Mouse (Mus musculus): Measurements from ENCODE around the gene Anxa1.

Gene Anxa1

GRCm38 (mm10) chr19:20390455-20390994 is at the start of gene Anxa1:
Anxa1 (minus strand) TSS chr19:20390944.
- in situ Hi-C loops (cut with MboI; ENCODE audit: unreplicated experiment in 2 of 2), result no loop called here

GRCm38 (mm10) chr19:20437043-20437442 is 46.3 kb upstream of the Anxa1 start:
- in situ Hi-C loops (cut with MboI; ENCODE audit: unreplicated experiment in 2 of 2), result loop anchor here (5.0 to 10.0 kb wide), 2 partner anchors 75 to 328 kb away; no protein-coding TSS in a partner anchor

GRCm38 (mm10) chr19:20434541-20434940 is 43.8 kb upstream of the Anxa1 start:
- in situ Hi-C loops (cut with MboI; ENCODE audit: unreplicated experiment in 2 of 2), result loop anchor here (5.0 to 10.0 kb wide), 2 partner anchors 330 to 1128 kb away; no protein-coding TSS in a partner anchor

GRCm38 (mm10) chr19:20433966-20434365 is 43.2 kb upstream of the Anxa1 start:
- in situ Hi-C loops (cut with MboI; ENCODE audit: unreplicated experiment in 2 of 2), result loop anchor here (5.0 to 10.0 kb wide), 2 partner anchors 331 to 1128 kb away; no protein-coding TSS in a partner anchor

- in situ Hi-C loops (cut with MboI; ENCODE audit: unreplicated experiment in 2 of 2), result loop anchor here in 1 of 2 experiments (10.0 kb wide), 1 partner anchor 1138 kb away; no protein-coding TSS in a partner anchor
Measured at GRCm38 (mm10) chr19:20426443-20427161, 35.9 kb upstream of the Anxa1 start.

- in situ Hi-C loops (cut with MboI; ENCODE audit: unreplicated experiment in 2 of 2), result loop anchor here (25.0 kb wide), 4 partner anchors 851 to 1576 kb away; partner anchors contain the start of gene Zfand5 (in 1 of the 2)
Measured at GRCm38 (mm10) chr19:20411276-20411675, 20.5 kb upstream of the Anxa1 start.

- in situ Hi-C loops (cut with MboI; ENCODE audit: unreplicated experiment in 2 of 2), result loop anchor here (25.0 kb wide), 4 partner anchors 852 to 1577 kb away; partner anchors contain the start of gene Zfand5 (in 1 of the 2)
Measured at GRCm38 (mm10) chr19:20409541-20410528, 19.1 kb upstream of the Anxa1 start.

GRCm38 (mm10) chr19:20406475-20406874 is 15.7 kb upstream of the Anxa1 start:
- in situ Hi-C loops (cut with MboI; ENCODE audit: unreplicated experiment in 2 of 2), result loop anchor here (25.0 kb wide), 4 partner anchors 856 to 1581 kb away; partner anchors contain the start of gene Zfand5 (in 1 of the 2)

GRCm38 (mm10) chr19:20405015-20405414 is 14.3 kb upstream of the Anxa1 start:
- in situ Hi-C loops (cut with MboI; ENCODE audit: unreplicated experiment in 2 of 2), result loop anchor here (25.0 kb wide), 4 partner anchors 857 to 1582 kb away; partner anchors contain the start of gene Zfand5 (in 1 of the 2)

GRCm38 (mm10) chr19:20403740-20404139 is 13.0 kb upstream of the Anxa1 start:
- in situ Hi-C loops (cut with MboI; ENCODE audit: unreplicated experiment in 2 of 2), result loop anchor here (25.0 kb wide), 4 partner anchors 859 to 1584 kb away; partner anchors contain the start of gene Zfand5 (in 1 of the 2)

- in situ Hi-C loops (cut with MboI; ENCODE audit: unreplicated experiment in 2 of 2), result loop anchor here (25.0 kb wide), 4 partner anchors 859 to 1584 kb away; partner anchors contain the start of gene Zfand5 (in 1 of the 2)
Measured at GRCm38 (mm10) chr19:20403219-20403618, 12.5 kb upstream of the Anxa1 start.

- in situ Hi-C loops (cut with MboI; ENCODE audit: unreplicated experiment in 2 of 2), result loop anchor here (25.0 kb wide), 4 partner anchors 860 to 1585 kb away; partner anchors contain the start of gene Zfand5 (in 1 of the 2)
Measured at GRCm38 (mm10) chr19:20402516-20403200, 11.9 kb upstream of the Anxa1 start.

GRCm38 (mm10) chr19:20401961-20402360 is 11.2 kb upstream of the Anxa1 start:
- in situ Hi-C loops (cut with MboI; ENCODE audit: unreplicated experiment in 2 of 2), result loop anchor here (25.0 kb wide), 4 partner anchors 860 to 1585 kb away; partner anchors contain the start of gene Zfand5 (in 1 of the 2)

- in situ Hi-C loops (cut with MboI; ENCODE audit: unreplicated experiment in 2 of 2), result no loop called here
Measured at GRCm38 (mm10) chr19:20399187-20399586, 8.4 kb upstream of the Anxa1 start.

GRCm38 (mm10) chr19:20397092-20397491 is 6.3 kb upstream of the Anxa1 start:
- in situ Hi-C loops (cut with MboI; ENCODE audit: unreplicated experiment in 2 of 2), result no loop called here

GRCm38 (mm10) chr19:20393556-20394274 is 3.0 kb upstream of the Anxa1 start:
- in situ Hi-C loops (cut with MboI; ENCODE audit: unreplicated experiment in 2 of 2), result no loop called here

- in situ Hi-C loops (cut with MboI; ENCODE audit: unreplicated experiment in 2 of 2), result no loop called here
Measured at GRCm38 (mm10) chr19:20389723-20390122, 1.0 kb downstream of the Anxa1 start.

- in situ Hi-C loops (cut with MboI; ENCODE audit: unreplicated experiment in 2 of 2), result no loop called here
Measured at GRCm38 (mm10) chr19:20389245-20389644, 1.5 kb downstream of the Anxa1 start.

- in situ Hi-C loops (cut with MboI; ENCODE audit: unreplicated experiment in 2 of 2), result no loop called here
Measured at GRCm38 (mm10) chr19:20388276-20388675, 2.5 kb downstream of the Anxa1 start.

Measured in v-Abl transformed pro-B cells (cell line).